Mouse (Mus musculus) urinary bladder, postnatal 10 days (tissue): ENCODE measurements around the gene Antxr2.

Experiments
- DNase-seq: peaks from one replicate; pipeline ENCODE4 v3.0.0; 2022; ENCODE audit warnings: low spot score

Gene Antxr2

DNA sequence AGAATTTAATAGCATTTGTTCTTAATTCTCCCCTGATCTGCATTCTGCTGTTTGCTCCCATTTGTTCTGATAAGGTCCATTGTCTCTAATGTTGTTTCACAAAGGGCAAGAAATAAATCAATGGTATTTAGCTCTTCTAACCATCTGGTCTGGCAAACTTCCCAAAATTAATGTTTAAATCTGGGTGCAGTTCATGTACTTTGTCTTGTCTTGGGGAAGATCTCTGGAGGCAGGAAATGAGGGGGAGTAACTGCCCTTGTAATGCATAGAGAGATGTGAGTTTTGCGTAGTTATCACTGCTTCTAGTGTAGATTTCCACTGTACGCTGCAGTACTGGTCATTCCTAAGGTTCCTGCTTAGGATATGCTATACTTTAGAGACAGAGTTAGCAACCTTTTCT is 193.5 kb downstream of the Antxr2 start:
- no peak for DNase-seq

DNA sequence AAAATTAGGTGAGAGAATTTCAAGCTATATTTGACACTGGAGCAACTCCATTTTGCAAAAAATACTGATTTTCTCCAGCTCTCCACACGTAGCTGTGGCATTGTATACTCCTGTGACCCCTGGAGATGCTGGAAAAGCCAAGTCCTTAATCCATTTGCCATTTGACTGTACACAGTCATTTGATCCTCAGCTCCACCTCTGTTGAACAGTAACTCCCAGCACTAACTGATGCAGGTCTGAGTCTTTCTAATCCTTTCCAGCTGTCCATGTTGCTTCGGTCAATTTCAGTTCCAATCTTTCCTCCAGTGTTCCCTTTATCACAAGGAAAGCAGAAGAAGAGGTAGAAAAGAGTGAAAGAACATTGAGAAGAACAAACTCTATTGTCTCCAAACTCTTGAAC is 195.4 kb downstream of the Antxr2 start:
- DNase-seq: no peak

- DNase-seq: no peak
Observed at GRCm38 (mm10) chr5:97834770-97835169, 196.1 kb downstream of the Antxr2 start.
